Mouse (Mus musculus) heart, embryonic 15.5 days (tissue): ENCODE measurements around the gene Zfp423. TPM values are rescaled to one million over a fixed set of nuclear protein-coding genes. Genes with fewer than 3 reads are reported as not detected.

Source experiments
- ATAC-seq: fragments of 200-750 bp; cut with Nextera tagmentation; replicated peaks from 2 replicates; pipeline ENCODE4 v1.8.0; 2017; ENCODE audit warnings: low read depth, moderate TSS enrichment; ENCODE audit not compliant: insufficient number of reproducible peaks, insufficient read depth, low FRiP score
- H3K27ac ChIP-seq: fragments of 300-500 bp; sonication (generic); 2 replicates; pipeline ENCODE4 v1.5.1; 2015; ENCODE audit warnings: mild to moderate bottlenecking, inconsistent platforms
- H3K27me3 ChIP-seq: fragments of 300-500 bp; sonication (generic); 2 replicates; pipeline ENCODE4 v1.6.1; 2015; ENCODE audit warnings: inconsistent platforms
- H3K36me3 ChIP-seq: fragments of 300-500 bp; sonication (generic); 2 replicates; pipeline ENCODE4 v1.6.1; 2015; ENCODE audit warnings: mild to moderate bottlenecking, inconsistent platforms
- H3K4me1 ChIP-seq: fragments of 300-500 bp; sonication (generic); replicated peaks from 2 replicates; pipeline ENCODE4 v1.6.1; 2015; ENCODE audit warnings: inconsistent platforms
- H3K4me2 ChIP-seq: fragments of 300-500 bp; sonication (generic); 2 replicates; pipeline ENCODE4 v1.6.1; 2015; ENCODE audit warnings: inconsistent platforms, mild to moderate bottlenecking, moderate library complexity
- H3K4me3 ChIP-seq: fragments of 300-500 bp; sonication (generic); 2 replicates; pipeline ENCODE4 v1.5.1; 2015; ENCODE audit warnings: mild to moderate bottlenecking, inconsistent platforms
- H3K9ac ChIP-seq: fragments of 300-500 bp; sonication (generic); 2 replicates; pipeline ENCODE4 v1.6.1; 2015; ENCODE audit warnings: mild to moderate bottlenecking, inconsistent platforms
- H3K9me3 ChIP-seq: fragments of 300-500 bp; sonication (generic); replicated peaks from 2 replicates; pipeline ENCODE4 v1.6.1; 2016; ENCODE audit warnings: inconsistent platforms
- WGBS: fragments of 180-500 bp; shearing (Covaris S2); methylation state at CpG from one replicate; pipeline ENCODE4 v1.1.7; 2015; ENCODE audit warnings: mixed read lengths; 5-methylcytosine and 5-hydroxymethylcytosine counted together
- polyA plus RNA-seq: library from polyadenylated mRNA; unstranded; fragments of >200 nt; fragmentation: Nextera tagmentation; extraction: Ambion mirVana; gene quantifications from 2 replicates; pipeline ENCODE4 v1.2.1, GENCODE M21; 2015

Zfp423 gene
- polyA plus RNA-seq, 1 experiment from 2014 or later = 3.6 TPM

- H3K4me1 ChIP-seq = no peaks in the 10 kb centered on the region
- no peak overlapping the region for H3K4me2 ChIP-seq
- no peak overlapping the region for H3K4me3 ChIP-seq
- no peak overlapping the region for H3K27ac ChIP-seq
- no peaks in the 10 kb centered on the region for H3K36me3 ChIP-seq
- no peak for ATAC-seq
- 65% methylated on average over 7 of the region's 7 CpGs for WGBS
- peaks cover 12% of the 10 kb centered on the region; the same call in 1 of the 2 replicates for H3K27me3 ChIP-seq
- H3K9ac ChIP-seq = no peak overlapping the region
- H3K9me3 ChIP-seq = no peaks in the 10 kb centered on the region
Observed at GRCm38 (mm10) chr8:87631776-87632175, 327.6 kb downstream of the Zfp423 start.

DNA sequence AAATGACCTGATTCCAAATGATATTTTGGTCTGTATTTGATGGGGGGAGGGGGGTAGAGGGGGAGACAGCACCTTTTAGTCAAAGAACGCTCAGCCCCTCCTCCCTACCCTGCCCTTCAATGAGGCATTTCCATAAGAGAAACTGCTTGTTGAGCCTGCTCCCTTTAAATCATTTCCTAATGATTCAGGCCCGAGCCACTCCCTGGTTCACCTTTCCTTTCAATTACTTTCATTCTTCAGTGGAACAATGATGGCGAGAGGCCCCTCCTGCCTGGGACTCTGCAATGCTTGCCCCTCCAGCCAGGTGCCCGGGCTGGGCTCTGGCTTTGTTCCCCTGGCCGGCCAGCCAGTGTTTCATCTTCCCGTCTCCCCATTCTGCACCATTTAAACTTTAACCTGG, 329.7 kb downstream of the Zfp423 start:
- Histone ChIP-seq H3K27ac (no peak overlapping the region), H3K9ac (no peak overlapping the region), H3K36me3 (no peaks in the 10 kb centered on the region), H3K4me1 (no peaks in the 10 kb centered on the region), H3K9me3 (no peaks in the 10 kb centered on the region), H3K4me2 (no peak overlapping the region), H3K27me3 (peaks cover 9% of the 10 kb centered on the region; the same call in 1 of the 2 replicates), H3K4me3 (no peak overlapping the region)
- no peak for ATAC-seq
- WGBS = 53% methylated on average over 6 of the region's 6 CpGs

DNA sequence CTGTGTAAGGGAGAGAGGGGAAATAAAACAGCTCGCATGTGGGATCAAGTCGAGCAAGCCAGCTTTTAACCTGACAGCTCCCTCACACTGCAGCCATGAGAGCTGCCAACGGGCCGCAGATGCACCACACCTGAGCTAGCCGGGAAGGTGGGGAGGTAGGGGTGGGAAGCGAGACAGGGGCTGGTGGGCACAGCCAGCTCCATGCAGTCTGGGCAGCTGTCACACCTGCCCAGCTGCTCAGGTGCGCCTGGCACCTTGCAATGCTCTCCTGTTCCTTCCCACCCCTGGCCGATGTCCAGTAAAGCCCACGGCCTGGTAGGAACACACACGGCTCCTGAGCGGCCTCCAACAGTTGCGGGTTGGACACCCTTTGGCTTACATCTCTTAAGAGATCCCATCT, 338.2 kb downstream of the Zfp423 start:
- Histone ChIP-seq H3K4me2 (no peak overlapping the region), H3K9ac (no peak overlapping the region), H3K27ac (no peak overlapping the region), H3K36me3 (no peaks in the 10 kb centered on the region), H3K27me3 (peaks cover 9% of the 10 kb centered on the region), H3K9me3 (no peaks in the 10 kb centered on the region), H3K4me3 (no peak overlapping the region), H3K4me1 (peaks cover 5% of the 10 kb centered on the region; the same call in 1 of the 2 replicates)
- no peak for ATAC-seq
- WGBS = 81% methylated on average over 12 of the region's 12 CpGs

- H3K27ac ChIP-seq = no peak overlapping the region
- H3K9me3 ChIP-seq = no peaks in the 10 kb centered on the region
- no peak for ATAC-seq
- H3K27me3 ChIP-seq = peaks cover 18% of the 10 kb centered on the region
- H3K36me3 ChIP-seq = no peaks in the 10 kb centered on the region
- no peak overlapping the region for H3K4me2 ChIP-seq
- H3K4me1 ChIP-seq = peaks cover 5% of the 10 kb centered on the region; the same call in 1 of the 2 replicates
- H3K9ac ChIP-seq = no peak overlapping the region
- no peak overlapping the region for H3K4me3 ChIP-seq
- WGBS = 63% methylated on average over 6 of the region's 6 CpGs
Observed at GRCm38 (mm10) chr8:87620225-87620624, 339.2 kb downstream of the Zfp423 start.

DNA sequence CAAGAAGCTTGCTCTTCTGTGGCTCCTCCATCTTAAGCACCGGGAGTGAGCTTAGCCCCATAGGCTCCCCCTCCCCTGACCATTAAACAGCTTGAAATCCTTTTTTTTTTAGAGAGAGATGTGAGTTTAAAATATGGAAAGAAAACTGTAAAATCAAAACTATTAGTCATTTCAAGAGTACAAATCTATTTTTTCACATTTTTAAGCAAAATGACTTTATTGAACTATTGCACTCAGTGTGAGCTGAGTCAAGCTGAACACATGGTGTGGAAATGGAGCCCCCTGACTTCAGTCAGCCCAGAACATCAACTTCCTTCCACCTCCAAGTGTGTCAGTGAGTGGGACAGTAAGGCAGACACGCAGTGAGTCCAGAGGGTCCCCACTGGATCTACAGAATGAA, 339.9 kb downstream of the Zfp423 start:
- H3K9me3 ChIP-seq = no peaks in the 10 kb centered on the region
- 57% methylated on average over 2 of the region's 2 CpGs for WGBS
- H3K9ac ChIP-seq = no peak overlapping the region
- H3K36me3 ChIP-seq = no peaks in the 10 kb centered on the region
- no peak overlapping the region for H3K27ac ChIP-seq
- H3K27me3 ChIP-seq = peaks cover 23% of the 10 kb centered on the region
- H3K4me2 ChIP-seq = no peak overlapping the region
- H3K4me1 ChIP-seq = peaks cover 5% of the 10 kb centered on the region; the same call in 1 of the 2 replicates
- ATAC-seq = no peak
- H3K4me3 ChIP-seq = no peak overlapping the region

GRCm38 (mm10) chr8:87619118-87619517, 340.3 kb downstream of the Zfp423 start:
- H3K9ac ChIP-seq = no peak overlapping the region
- no peak overlapping the region for H3K4me2 ChIP-seq
- no peaks in the 10 kb centered on the region for H3K36me3 ChIP-seq
- no peak; the same call in 1 of the 2 replicates for ATAC-seq
- 30% methylated on average over 7 of the region's 7 CpGs for WGBS
- H3K4me1 ChIP-seq = peaks cover 5% of the 10 kb centered on the region; the same call in 1 of the 2 replicates
- no peak overlapping the region for H3K27ac ChIP-seq
- peaks cover 23% of the 10 kb centered on the region for H3K27me3 ChIP-seq
- H3K9me3 ChIP-seq = no peaks in the 10 kb centered on the region
- no peak overlapping the region for H3K4me3 ChIP-seq

- no peak overlapping the region for H3K27ac ChIP-seq
- 81% methylated on average over 1 of the region's 1 CpGs for WGBS
- no peak overlapping the region for H3K4me3 ChIP-seq
- H3K4me1 ChIP-seq = no peaks in the 10 kb centered on the region
- no peak overlapping the region for H3K4me2 ChIP-seq
- no peaks in the 10 kb centered on the region for H3K36me3 ChIP-seq
- no peaks in the 10 kb centered on the region for H3K9me3 ChIP-seq
- H3K9ac ChIP-seq = no peak overlapping the region
- no peak for ATAC-seq
- peaks cover 27% of the 10 kb centered on the region for H3K27me3 ChIP-seq
Observed at GRCm38 (mm10) chr8:87613701-87614100, 345.7 kb downstream of the Zfp423 start.

Other genes starting within 250 kb of the Zfp423 start
- gene Cnep1r1, start 159.2 kb upstream of the Zfp423 start, polyA plus RNA-seq = 40.6 and 41.5 TPM in 2 replicates
- gene Heatr3, start 178.3 kb upstream of the Zfp423 start, polyA plus RNA-seq = 24.3 and 33.7 TPM in 2 replicates
- 5.3 and 6.9 TPM in 2 replicates for gene Tent4b, start 239.6 kb upstream of the Zfp423 start, polyA plus RNA-seq